Mouse (Mus musculus) B cell, adult 2 months (primary cell): ENCODE data around the gene Slit3.

Source experiments
- DNase-seq, 2 experiments: peaks; one replicate each; pipeline ENCODE4 v3.0.0; 2022

Gene Slit3

GRCm38 (mm10) chr11:35120894-35121610, at the start of gene Slit3:
Gene Slit3, plus strand, starts transcription at chr11:35121224.
- no peak for DNase-seq

GRCm38 (mm10) chr11:35071451-35071850, 49.6 kb upstream of the Slit3 start:
- DNase-seq = no peak

GRCm38 (mm10) chr11:35075411-35075810, 45.6 kb upstream of the Slit3 start:
- DNase-seq = no peak

GRCm38 (mm10) chr11:35080451-35081125, 40.4 kb upstream of the Slit3 start:
- no peak for DNase-seq

- no peak for DNase-seq
These were observed 38.7 kb upstream of the Slit3 start for GRCm38 (mm10) chr11:35082297-35082696.

GRCm38 (mm10) chr11:35083049-35083448, 38.0 kb upstream of the Slit3 start:
- no peak for DNase-seq

GRCm38 (mm10) chr11:35085351-35085750, 35.7 kb upstream of the Slit3 start:
- no peak for DNase-seq

- no peak for DNase-seq
These were observed 35.0 kb upstream of the Slit3 start for GRCm38 (mm10) chr11:35086029-35086428.

GRCm38 (mm10) chr11:35087454-35087853, 33.6 kb upstream of the Slit3 start:
- DNase-seq = no peak

GRCm38 (mm10) chr11:35088136-35088535, 32.9 kb upstream of the Slit3 start:
- no peak for DNase-seq

GRCm38 (mm10) chr11:35090629-35091335, 30.2 kb upstream of the Slit3 start:
- DNase-seq = peak; percentile 64 to 75

- no peak for DNase-seq
These were observed 24.5 kb upstream of the Slit3 start for GRCm38 (mm10) chr11:35096538-35096937.

GRCm38 (mm10) chr11:35109781-35110180, 11.2 kb upstream of the Slit3 start:
- DNase-seq = no peak

- no peak for DNase-seq
These were observed 10.2 kb upstream of the Slit3 start for GRCm38 (mm10) chr11:35110784-35111183.

- no peak for DNase-seq
These were observed 7.7 kb upstream of the Slit3 start for GRCm38 (mm10) chr11:35113290-35113689.

- DNase-seq = no peak
These were observed 4.6 kb upstream of the Slit3 start for GRCm38 (mm10) chr11:35116436-35116835.

- DNase-seq = no peak
These were observed 3.2 kb upstream of the Slit3 start for GRCm38 (mm10) chr11:35117871-35118270.

GRCm38 (mm10) chr11:35118731-35119130, 2.3 kb upstream of the Slit3 start:
- DNase-seq = no peak

GRCm38 (mm10) chr11:35119360-35119759, 1.7 kb upstream of the Slit3 start:
- peak; percentile 59 for DNase-seq

GRCm38 (mm10) chr11:35120076-35120475, 948 bp upstream of the Slit3 start:
- DNase-seq = no peak

- DNase-seq = no peak
These were observed 561 bp downstream of the Slit3 start for GRCm38 (mm10) chr11:35121611-35121959.

GRCm38 (mm10) chr11:35122091-35122811, 1.2 kb downstream of the Slit3 start:
- no peak for DNase-seq

GRCm38 (mm10) chr11:35124489-35125107, 3.6 kb downstream of the Slit3 start:
- DNase-seq = no peak
